Mouse (Mus musculus) thymus, adult 18-20 months (tissue): ENCODE results near the gene Spem2.
"Not testable (repeated sequence)": the region's sequence is repeated elsewhere in the genome, so short reads cannot be mapped to it uniquely, and the experiment has no call there.

Source experiments
- DNase-seq, 2 experiments: peaks; one replicate each; pipeline ENCODE4 v3.0.0; 2022; ENCODE audit warnings: mixed read lengths in 2 of 2

The Spem2 gene

GRCm38 (mm10) chr11:69818365-69818764 is at the start of gene Spem2:
Spem2 (minus strand) TSS chr11:69818465.
- DNase-seq: no peak

GRCm38 (mm10) chr11:69867335-69867734 is 49.1 kb upstream of the Spem2 start:
- no peak for DNase-seq

GRCm38 (mm10) chr11:69865561-69865960 is 47.3 kb upstream of the Spem2 start:
- no peak for DNase-seq

GRCm38 (mm10) chr11:69864138-69864860 is 46.0 kb upstream of the Spem2 start:
- DNase-seq: no peak

GRCm38 (mm10) chr11:69863729-69864128 is 45.5 kb upstream of the Spem2 start:
- DNase-seq: not testable (repeated sequence)

- no peak for DNase-seq
Measured at GRCm38 (mm10) chr11:69858113-69858998, 40.1 kb upstream of the Spem2 start, which contains the start of gene Tnk1. Tnk1 (minus strand) TSS chr11:69858730.

GRCm38 (mm10) chr11:69855347-69855746 is 37.1 kb upstream of the Spem2 start:
- peak in 1 of 2 experiments; percentile 31 for DNase-seq

GRCm38 (mm10) chr11:69854680-69855079 is 36.4 kb upstream of the Spem2 start:
- DNase-seq: no peak

- no peak for DNase-seq
Measured at GRCm38 (mm10) chr11:69853994-69854393, 35.7 kb upstream of the Spem2 start.

GRCm38 (mm10) chr11:69850754-69851153 is 32.5 kb upstream of the Spem2 start:
- no peak for DNase-seq

- DNase-seq: no peak
Measured at GRCm38 (mm10) chr11:69849884-69850283, 31.6 kb upstream of the Spem2 start.

GRCm38 (mm10) chr11:69849128-69849527 is 30.9 kb upstream of the Spem2 start:
- DNase-seq: no peak

- no peak for DNase-seq
Measured at GRCm38 (mm10) chr11:69848021-69848420, 29.8 kb upstream of the Spem2 start.

GRCm38 (mm10) chr11:69846738-69847688 is 28.7 kb upstream of the Spem2 start:
- no peak for DNase-seq

- DNase-seq: peak; percentile 85 to 87
Measured at GRCm38 (mm10) chr11:69846198-69846680, 28.0 kb upstream of the Spem2 start, which contains the start of gene Plscr3. Plscr3 (plus strand) TSS chr11:69846376.

- no peak for DNase-seq
Measured at GRCm38 (mm10) chr11:69838714-69839104, 20.4 kb upstream of the Spem2 start.

GRCm38 (mm10) chr11:69837952-69838713 is 19.9 kb upstream of the Spem2 start, which contains the start of gene Tmem256:
Tmem256 (plus strand) TSS chr11:69838514.
- peak; percentile 78 to 89 for DNase-seq

- DNase-seq: no peak
Measured at GRCm38 (mm10) chr11:69837604-69837951, 19.3 kb upstream of the Spem2 start, which contains the start of gene Nlgn2. Nlgn2 (minus strand) TSS chr11:69837784.

GRCm38 (mm10) chr11:69836703-69837576 is 18.7 kb upstream of the Spem2 start:
- DNase-seq: no peak

GRCm38 (mm10) chr11:69835966-69836335 is 17.7 kb upstream of the Spem2 start:
- no peak for DNase-seq
